Mouse (Mus musculus) CH12.LX (cell line): Measurements from ENCODE around the gene Phpt1.

ENCODE experiments used
- CTCF ChIP-seq, 2 experiments: IDR thresholded peaks in 1 of 2; conservative IDR thresholded peaks in 1 of 2; 2 replicates each; pipeline ENCODE4 v1.5.1; 2011 to 2012; ENCODE audit warnings: low read depth in 2 of 2, low read length in 2 of 2, improper control_type of control experiment in 1 of 2, inconsistent platforms in 1 of 2, mild to moderate bottlenecking in 1 of 2, moderate library complexity in 1 of 2
- E2F4 ChIP-seq: IDR thresholded peaks from 2 replicates; pipeline ENCODE4 v1.6.1; 2011; ENCODE audit warnings: low read depth, low read length, improper control_type of control experiment; ENCODE audit not compliant: insufficient replicate concordance
- ETS1 ChIP-seq: conservative IDR thresholded peaks from 2 replicates; pipeline ENCODE4 v1.6.1; 2012; ENCODE audit warnings: low read depth, mild to moderate bottlenecking, inconsistent platforms, low read length, improper control_type of control experiment, moderate library complexity
- TCF12 ChIP-seq: IDR thresholded peaks from 2 replicates; pipeline ENCODE4 v1.6.1; 2014; ENCODE audit warnings: low read depth, mild to moderate bottlenecking, inconsistent platforms, low read length, improper control_type of control experiment
- ZC3H11A ChIP-seq: IDR thresholded peaks from 2 replicates; pipeline ENCODE4 v1.6.1; 2012; ENCODE audit warnings: low read depth, mild to moderate bottlenecking, inconsistent platforms, low read length, improper control_type of control experiment

DNA sequence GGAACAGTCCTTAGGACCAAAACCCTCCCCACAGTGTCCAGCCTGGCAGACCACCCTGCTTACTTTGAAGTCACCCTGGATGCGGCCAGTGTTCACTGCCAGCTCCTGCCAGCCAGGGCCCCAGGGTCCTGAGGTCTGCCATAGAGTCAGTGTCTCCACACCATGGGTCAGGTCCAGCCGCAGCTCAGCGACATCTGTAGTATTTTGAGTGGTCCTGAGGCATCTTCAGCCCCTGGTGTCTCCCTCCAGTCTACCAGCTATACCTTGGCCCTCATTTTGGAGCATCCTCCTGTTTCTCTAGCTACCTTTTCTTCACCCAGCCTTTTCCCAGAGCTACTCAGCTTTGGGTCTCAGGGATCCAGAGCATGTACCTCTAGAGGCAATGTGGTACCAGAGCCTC is 5.7 kb downstream of the Phpt1 start:
- TF ChIP-seq CTCF (conservative IDR thresholded peaks at IDR 0.05 in 1 of 2, IDR thresholded peaks at IDR 0.05 in 1 of 2; ENCODE audit: low read depth in 2 of 2, low read length in 2 of 2) (no peak), TCF12 (no peak), ETS1 (no peak), E2F4 (no peak), ZC3H11A (no peak)
